Mouse (Mus musculus) adipocyte (in vitro differentiated cells): Measurements from ENCODE around the gene Gcc2.
"Not testable (repeated sequence)": the region's sequence is repeated elsewhere in the genome, so short reads cannot be mapped to it uniquely, and the experiment has no call there.

ENCODE experiments used
- DNase-seq: peaks from one replicate; pipeline ENCODE4 v3.0.0-alpha.2; 2016; ENCODE audit warnings: low spot score

Gcc2 gene

DNA sequence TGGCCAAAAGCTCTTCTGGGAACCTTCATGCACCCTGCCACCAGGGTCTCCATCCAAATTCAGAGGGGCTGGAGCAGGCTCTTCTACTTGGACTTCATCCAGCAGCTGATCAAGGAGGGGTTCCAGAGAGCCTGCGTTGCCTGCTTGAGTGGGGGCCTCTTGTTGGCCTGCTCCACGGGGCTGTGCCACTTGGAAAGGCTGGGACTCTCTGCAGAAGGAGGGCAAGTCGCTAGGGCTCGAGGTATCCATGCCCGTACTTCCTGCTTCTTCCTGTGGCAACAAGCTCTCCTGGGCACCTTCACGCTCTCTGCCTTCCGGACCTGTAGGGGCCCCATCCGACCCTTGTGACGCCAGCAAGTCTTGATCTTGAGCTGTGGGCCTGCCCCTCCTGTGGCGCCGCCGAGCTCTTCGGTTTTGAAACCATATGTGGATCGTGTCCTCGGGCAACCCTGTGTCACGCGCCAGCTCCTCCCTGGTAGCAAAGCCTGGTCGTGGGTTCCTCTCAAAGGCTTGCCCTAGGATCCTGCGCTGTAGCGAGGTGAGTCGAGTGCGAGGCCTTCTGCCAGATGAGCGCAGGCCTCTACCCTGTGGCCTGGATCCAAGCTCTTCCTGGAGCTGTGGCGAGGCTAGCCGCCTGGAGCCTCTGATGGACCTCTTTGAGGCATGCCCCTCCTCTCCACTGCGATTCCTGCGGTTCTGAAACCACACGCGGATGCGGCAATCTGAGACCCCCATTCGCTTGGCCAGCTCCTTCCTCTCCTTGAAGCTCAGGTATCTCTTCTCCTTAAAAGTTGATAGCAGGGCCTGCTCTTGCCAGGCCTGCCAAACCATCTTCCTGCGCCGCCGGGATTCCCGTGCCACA, 23.3 kb upstream of the Gcc2 start:
- DNase-seq, result peak; percentile 41

- DNase-seq, result not testable (repeated sequence)
These were observed 22.7 kb upstream of the Gcc2 start, which contains the start of gene Duxf3 for GRCm38 (mm10) chr10:58232641-58232969. Gene Duxf3, minus strand, starts transcription at chr10:58232675.

GRCm38 (mm10) chr10:58233054-58233739, 22.1 kb upstream of the Gcc2 start:
- not testable (repeated sequence) for DNase-seq

DNA sequence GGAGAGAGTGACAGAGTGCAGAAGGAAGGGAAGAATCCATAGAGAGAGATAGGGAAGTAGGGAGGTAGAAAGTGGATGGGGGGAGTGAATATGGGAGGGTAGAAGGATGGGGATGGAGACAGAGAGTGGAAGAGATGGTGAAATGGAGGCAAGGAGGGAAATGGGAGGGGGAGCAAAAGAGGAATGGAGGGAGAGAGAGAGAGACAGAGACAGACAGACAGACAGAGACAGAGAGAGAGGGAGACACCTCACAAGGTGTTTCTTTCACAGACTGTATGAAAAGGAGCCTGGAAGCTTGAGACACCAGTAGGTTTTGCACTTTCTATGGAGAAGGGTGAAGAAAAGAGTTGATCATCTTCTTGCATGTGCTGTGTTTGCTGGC, 21.6 kb upstream of the Gcc2 start:
- not testable (repeated sequence) for DNase-seq

DNA sequence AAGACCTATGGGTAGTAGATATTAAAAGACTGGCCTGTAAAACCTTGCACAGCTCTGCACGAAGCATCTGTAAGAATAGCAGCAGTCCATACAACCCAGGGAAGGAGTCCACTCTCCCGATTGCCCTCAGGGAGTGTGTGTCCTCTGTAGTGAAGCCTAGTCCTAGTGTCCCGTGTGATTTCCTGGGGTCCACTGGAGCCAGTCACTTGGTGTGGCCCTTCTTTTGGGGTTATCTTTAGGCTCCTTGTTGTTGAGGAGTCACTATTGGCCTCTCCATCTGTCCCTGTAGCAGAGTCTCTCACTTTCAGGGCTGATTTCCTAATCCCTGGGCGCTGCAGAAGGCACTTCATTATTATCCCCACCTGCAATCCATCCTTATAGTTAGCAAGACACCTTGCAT, 20.3 kb upstream of the Gcc2 start:
- DNase-seq, result not testable (repeated sequence)

DNA sequence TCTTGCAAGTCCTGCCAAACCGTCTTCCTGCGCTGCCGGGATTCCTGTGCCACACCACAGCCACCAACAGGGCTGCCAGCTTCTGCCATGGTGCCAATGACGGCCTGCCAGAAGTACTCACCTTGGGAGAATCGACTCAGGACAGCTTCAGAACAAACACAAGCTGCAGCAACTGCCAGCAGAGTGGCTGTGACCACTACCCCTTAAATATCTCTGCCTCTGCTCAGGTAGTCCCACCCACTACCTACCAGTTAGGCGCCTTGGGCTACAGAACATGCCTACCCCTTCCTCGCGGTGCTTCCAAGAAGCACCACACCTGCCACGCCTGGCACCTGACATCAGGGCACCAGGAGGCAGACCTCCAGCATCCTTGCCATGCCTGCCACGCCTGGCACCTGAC, 18.7 kb upstream of the Gcc2 start, which contains the start of gene Gm4981:
Gm4981 (minus strand) TSS at position 89 of the 400 bp plus-strand sequence.
- DNase-seq, result no peak

- peak; percentile 51 for DNase-seq
These were observed 16.1 kb upstream of the Gcc2 start for GRCm38 (mm10) chr10:58238984-58239740.

- no peak for DNase-seq
These were observed 5.8 kb upstream of the Gcc2 start for GRCm38 (mm10) chr10:58249535-58249934.

DNA sequence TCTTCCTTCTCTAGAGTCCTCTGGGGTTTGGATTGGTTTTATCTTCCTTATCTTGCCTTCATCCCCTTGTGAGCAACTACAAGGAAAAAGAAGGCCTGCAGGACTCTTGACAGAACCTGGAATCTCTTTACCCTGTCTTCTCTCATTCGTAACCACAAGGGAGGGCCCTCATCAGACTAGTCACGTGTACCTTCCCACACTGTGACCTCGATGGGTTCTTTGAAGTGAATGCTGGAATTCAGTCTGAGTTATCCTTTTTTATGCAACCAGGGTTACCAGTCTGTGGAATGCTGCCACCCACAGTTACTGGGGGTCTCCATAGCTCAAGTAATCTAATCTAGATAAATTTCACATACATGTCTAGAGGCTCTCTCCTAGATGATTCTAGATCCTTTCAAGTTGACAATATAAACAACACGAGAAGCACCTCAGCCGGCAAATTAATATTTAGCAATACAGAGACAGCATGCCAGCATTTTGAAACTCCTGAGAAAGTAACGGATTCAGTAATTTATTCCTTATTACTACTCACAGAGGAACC, 592 bp upstream of the Gcc2 start:
- no peak for DNase-seq

DNA sequence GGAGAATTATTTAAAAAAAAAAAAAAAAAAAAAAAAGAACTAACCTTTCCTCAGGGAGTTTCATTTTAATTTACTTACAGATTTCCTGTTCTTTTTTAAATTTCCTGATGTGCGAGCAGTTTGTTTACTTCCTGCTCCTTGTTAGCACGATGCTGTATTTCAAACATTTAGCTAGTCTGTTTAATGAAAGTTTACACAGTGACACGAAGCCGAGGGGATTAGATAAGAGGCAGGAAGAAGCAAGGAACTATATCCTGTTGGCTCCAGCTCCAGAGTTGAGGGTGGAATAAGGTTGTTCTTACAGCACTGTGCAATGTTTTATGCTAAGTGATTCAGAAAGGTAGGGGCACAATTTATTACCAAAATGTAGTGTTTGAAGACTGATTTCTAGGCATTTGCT, 657 bp downstream of the Gcc2 start:
- DNase-seq, result peak; percentile 20

DNA sequence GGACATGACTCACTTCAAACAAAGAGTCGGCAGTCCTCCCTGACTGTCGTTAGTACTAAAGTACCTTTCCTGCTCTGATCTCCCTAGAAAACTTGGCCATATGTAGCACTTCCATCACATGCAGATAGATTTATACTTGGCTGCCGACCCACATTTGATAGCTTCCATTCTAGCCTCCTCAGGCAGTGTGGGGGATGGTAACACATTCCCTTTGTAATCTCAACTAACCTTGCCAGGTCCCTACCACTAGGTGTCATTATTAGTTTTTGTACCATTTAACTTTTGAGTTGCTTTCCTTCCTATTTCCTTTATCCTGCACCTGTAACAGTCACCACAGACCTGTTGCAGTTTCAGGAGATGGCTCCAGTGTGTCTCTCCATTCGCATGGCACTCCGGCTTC, 3.2 kb downstream of the Gcc2 start:
- no peak for DNase-seq

- DNase-seq, result no peak
These were observed 26.9 kb downstream of the Gcc2 start for GRCm38 (mm10) chr10:58282238-58282637.

DNA sequence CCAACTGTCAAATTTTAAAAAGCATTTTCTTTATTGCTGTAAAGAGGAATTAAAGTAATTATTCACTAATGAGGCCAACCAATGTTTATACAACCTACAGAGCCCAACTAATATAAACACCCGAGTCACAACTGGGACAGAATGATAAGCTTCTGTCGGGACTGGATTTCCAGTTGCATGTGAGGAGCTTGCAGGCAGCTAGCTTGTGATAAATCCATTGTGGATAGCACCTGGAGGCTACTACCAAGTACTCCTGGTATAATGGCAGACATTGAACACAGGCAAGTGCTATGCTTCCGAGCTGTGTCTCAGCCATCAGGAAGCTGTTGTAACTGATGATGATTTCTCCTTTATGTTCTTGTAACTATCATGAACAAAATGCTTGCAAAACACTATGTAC, 35.4 kb downstream of the Gcc2 start:
- DNase-seq, result no peak

DNA sequence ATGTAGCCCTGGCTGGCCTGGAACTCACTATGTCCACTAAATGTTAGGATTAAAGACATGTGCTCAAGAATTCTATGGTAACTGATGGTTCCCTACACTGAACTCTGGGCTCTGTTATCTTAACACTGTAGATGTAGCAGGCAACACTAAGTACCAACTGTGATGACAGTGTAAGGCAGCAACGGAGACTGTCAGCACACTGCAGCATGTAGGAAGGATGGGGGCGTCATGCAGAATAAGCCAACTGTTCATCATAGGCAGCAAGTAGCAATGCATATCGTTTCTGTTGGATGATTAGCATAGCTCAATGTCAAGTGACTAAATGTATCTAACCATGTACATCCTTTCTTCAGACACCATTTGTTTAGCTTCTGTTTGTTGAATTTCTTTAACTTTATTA, 38.9 kb downstream of the Gcc2 start:
- DNase-seq, result no peak

DNA sequence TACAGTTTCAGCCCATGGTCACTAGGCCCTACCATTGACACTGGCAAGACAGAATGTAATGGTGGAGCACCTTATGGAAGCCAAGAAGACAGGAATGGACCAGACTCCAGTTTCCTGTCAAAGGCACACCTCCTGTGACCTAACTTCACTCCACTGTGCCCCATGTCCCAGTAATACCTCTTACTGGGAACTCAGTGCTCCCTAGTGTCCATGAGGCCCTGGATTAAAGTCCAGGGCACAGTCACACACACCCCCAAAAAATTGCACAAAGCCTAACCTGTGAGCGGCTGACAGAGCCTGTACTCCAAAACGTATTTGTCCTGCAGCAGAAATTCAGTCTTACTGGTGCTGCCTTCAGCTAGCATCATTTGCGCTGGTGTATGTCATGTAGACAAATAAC, 40.3 kb downstream of the Gcc2 start:
- DNase-seq, result no peak

DNA sequence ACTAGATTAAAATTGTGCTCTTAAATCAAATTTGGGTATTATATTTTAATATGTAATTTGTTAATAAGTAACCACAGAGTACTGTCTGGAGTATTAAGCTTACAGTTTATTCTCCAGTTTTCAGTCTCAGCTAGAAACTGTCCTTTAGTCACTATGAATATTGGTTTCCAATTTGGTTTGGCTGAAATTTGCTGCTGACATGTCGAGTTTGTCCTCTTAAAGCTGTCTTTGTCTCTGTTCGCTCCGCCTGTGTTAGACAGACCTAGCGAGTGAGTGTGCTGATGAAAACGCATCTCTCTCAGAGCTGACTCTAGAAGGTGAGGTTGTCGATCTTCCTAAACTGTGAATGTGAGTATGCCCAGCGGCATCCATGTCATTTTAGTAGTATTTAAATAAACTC, 49.7 kb downstream of the Gcc2 start:
- no peak for DNase-seq

DNA sequence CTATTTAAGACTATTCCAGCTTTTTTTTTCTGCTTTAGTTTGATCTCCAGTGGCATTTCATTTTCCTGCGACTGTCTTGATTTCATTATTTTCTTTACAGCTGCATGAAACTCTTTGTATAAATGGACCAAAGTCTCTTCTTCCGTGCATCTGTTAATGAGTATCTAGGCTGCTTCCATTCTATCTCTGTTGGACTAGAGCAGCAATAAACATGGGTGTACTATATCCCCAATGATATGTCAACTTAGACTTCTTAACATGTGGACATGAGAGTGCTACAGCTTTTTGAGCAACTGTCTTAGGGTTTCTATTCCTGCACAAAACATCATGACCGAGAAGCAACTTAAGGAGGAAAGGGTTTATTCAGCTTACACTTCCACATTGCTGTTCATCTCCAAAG, 51.6 kb downstream of the Gcc2 start:
- no peak for DNase-seq

GRCm38 (mm10) chr10:58310791-58311190, 55.5 kb downstream of the Gcc2 start:
- no peak for DNase-seq

DNA sequence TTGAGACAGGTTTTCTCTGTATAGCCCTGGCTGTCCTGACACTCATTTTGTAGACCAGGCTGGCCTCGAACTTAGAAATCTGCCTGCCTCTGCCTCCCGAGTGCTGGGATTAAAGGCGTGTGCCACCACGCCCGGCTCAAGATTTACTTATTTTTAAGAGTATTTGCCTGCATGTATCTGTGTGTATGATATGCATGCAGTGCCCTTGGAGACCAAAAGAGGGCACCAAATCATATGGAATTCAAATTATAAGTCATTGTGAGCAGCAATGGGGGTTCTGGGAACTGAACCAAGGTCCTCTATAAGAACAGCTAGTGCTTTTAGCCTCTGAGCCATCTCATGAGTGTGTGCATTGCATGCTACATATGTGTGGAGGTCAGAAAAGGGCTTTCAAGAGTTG, 57.6 kb downstream of the Gcc2 start:
- DNase-seq, result no peak

GRCm38 (mm10) chr10:58320881-58321280, 65.6 kb downstream of the Gcc2 start:
- DNase-seq, result peak; percentile 17

DNA sequence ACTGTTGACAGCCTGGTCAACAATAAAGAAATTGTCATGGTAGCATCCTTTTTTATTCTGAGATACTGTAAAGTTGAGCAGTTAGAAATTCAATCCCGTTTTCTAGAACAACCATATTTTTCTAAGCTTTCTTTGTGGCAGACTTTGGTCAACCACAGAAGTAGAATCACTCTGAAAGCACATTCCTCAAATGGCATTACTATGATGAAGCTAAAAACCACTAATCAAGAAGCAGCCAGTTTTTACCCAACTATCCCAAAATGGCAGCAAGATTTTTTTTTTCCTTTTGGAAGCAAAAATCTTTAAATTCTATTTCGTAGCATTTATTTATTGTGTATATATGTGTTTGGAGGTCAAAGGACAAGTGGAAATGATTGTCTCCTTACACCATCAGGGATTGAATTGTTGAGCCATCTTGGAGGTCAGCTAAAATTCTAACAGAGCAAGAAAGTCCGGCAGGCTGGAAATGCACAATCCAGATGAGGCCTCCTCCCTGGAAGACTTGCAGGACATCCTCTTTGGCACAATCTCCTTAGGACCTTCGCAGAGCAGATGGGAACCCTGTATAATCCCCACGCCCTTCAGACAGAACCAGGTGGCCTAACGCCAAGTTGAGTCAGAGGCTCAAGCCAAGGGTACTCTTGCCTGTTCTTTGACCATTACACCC, 67.2 kb downstream of the Gcc2 start:
- no peak for DNase-seq
